Mouse (Mus musculus) limb, embryonic 13.5 days (tissue): ENCODE data around the gene Troap. TPM values are rescaled to one million over a fixed set of nuclear protein-coding genes. Genes with fewer than 3 reads are reported as not detected.

Source experiments
- ATAC-seq: fragments of 200-750 bp; cut with Nextera tagmentation; 2 replicates; pipeline ENCODE4 v1.8.0; 2017; ENCODE audit warnings: low read depth, moderate number of reproducible peaks, moderate TSS enrichment; ENCODE audit not compliant: low FRiP score
- H3K27ac ChIP-seq: fragments of 300-500 bp; sonication (generic); 2 replicates; pipeline ENCODE4 v1.5.1; 2015; ENCODE audit warnings: inconsistent platforms, mild to moderate bottlenecking, moderate library complexity
- H3K27me3 ChIP-seq: fragments of 300-500 bp; sonication (generic); 2 replicates; pipeline ENCODE4 v1.6.1; 2015; ENCODE audit warnings: mild to moderate bottlenecking, inconsistent platforms
- H3K36me3 ChIP-seq: fragments of 300-500 bp; sonication (generic); 2 replicates; pipeline ENCODE4 v1.6.1; 2015; ENCODE audit warnings: inconsistent platforms, mild to moderate bottlenecking, moderate library complexity
- H3K4me1 ChIP-seq: fragments of 300-500 bp; sonication (generic); 2 replicates; pipeline ENCODE4 v1.6.1; 2015; ENCODE audit warnings: inconsistent platforms
- H3K4me2 ChIP-seq: fragments of 300-500 bp; sonication (generic); replicated peaks from 2 replicates; pipeline ENCODE4 v1.6.1; 2015; ENCODE audit warnings: inconsistent platforms, mild to moderate bottlenecking, moderate library complexity
- H3K4me3 ChIP-seq: fragments of 300-500 bp; sonication (generic); 2 replicates; pipeline ENCODE4 v1.5.1; 2015; ENCODE audit warnings: moderate library complexity, mild to moderate bottlenecking, inconsistent platforms
- H3K9ac ChIP-seq: fragments of 300-500 bp; sonication (generic); 2 replicates; pipeline ENCODE4 v1.6.1; 2015; ENCODE audit warnings: mild to moderate bottlenecking, inconsistent platforms
- H3K9me3 ChIP-seq: fragments of 300-500 bp; sonication (generic); 2 replicates; pipeline ENCODE4 v1.6.1; 2016; ENCODE audit warnings: inconsistent platforms
- WGBS: fragments of 180-500 bp; shearing (Covaris S2); methylation state at CpG from one replicate; pipeline ENCODE4 v1.1.7; 2015; 5-methylcytosine and 5-hydroxymethylcytosine counted together
- polyA plus RNA-seq: library from polyadenylated mRNA; unstranded; fragments of >200 nt; fragmentation: Nextera tagmentation; extraction: Ambion mirVana; gene quantifications from 2 replicates; pipeline ENCODE4 v1.2.1, GENCODE M21; 2015

The Troap gene
- polyA plus RNA-seq, 1 experiment from 2014 or later, result 37.5 TPM

- H3K36me3 ChIP-seq, result no peaks in the 10 kb centered on the region
- H3K4me1 ChIP-seq, result no peaks in the 10 kb centered on the region
- H3K9me3 ChIP-seq, result no peaks in the 10 kb centered on the region
- ATAC-seq, result no peak
- H3K27me3 ChIP-seq, result no peaks in the 10 kb centered on the region
- no peak overlapping the region for H3K9ac ChIP-seq
- H3K4me3 ChIP-seq, result no peak overlapping the region
- H3K4me2 ChIP-seq, result no peak overlapping the region
- WGBS, result 86% methylated on average over 3 of the region's 3 CpGs
- H3K27ac ChIP-seq, result no peak overlapping the region
These were observed 36.8 kb downstream of the Troap start for GRCm38 (mm10) chr15:99111139-99111538.

- H3K27ac ChIP-seq, result no peak overlapping the region
- H3K27me3 ChIP-seq, result no peaks in the 10 kb centered on the region
- H3K4me2 ChIP-seq, result no peak overlapping the region
- no peaks in the 10 kb centered on the region for H3K9me3 ChIP-seq
- no peak overlapping the region for H3K9ac ChIP-seq
- no peaks in the 10 kb centered on the region for H3K4me1 ChIP-seq
- WGBS, result 57% methylated on average over 4 of the region's 4 CpGs
- no peak for ATAC-seq
- no peak overlapping the region for H3K4me3 ChIP-seq
- H3K36me3 ChIP-seq, result no peaks in the 10 kb centered on the region
These were observed 37.4 kb downstream of the Troap start for GRCm38 (mm10) chr15:99111809-99112208.

- ATAC-seq, result no peak
- Histone ChIP-seq H3K36me3 (no peaks in the 10 kb centered on the region), H3K4me1 (no peaks in the 10 kb centered on the region), H3K27ac (no peak overlapping the region), H3K9ac (no peak overlapping the region), H3K4me3 (peak overlapping the region; percentile 2; the same call in 1 of the 2 replicates), H3K9me3 (no peaks in the 10 kb centered on the region), H3K4me2 (peak overlapping the region; percentile 45), H3K27me3 (no peaks in the 10 kb centered on the region)
- WGBS, result 35% methylated on average over 11 of the region's 11 CpGs
These were observed 38.5 kb downstream of the Troap start for GRCm38 (mm10) chr15:99112843-99113395.

- Histone ChIP-seq H3K4me3 (peak overlapping the region; percentile 2; the same call in 1 of the 2 replicates), H3K4me1 (no peaks in the 10 kb centered on the region), H3K9ac (no peak overlapping the region), H3K36me3 (no peaks in the 10 kb centered on the region), H3K4me2 (peak overlapping the region; percentile 45), H3K27ac (no peak overlapping the region), H3K27me3 (no peaks in the 10 kb centered on the region), H3K9me3 (no peaks in the 10 kb centered on the region)
- WGBS, result 6% methylated on average over 9 of the region's 9 CpGs
- ATAC-seq, result no peak
These were observed 39.1 kb downstream of the Troap start for GRCm38 (mm10) chr15:99113396-99113975.

- no peak overlapping the region for H3K9ac ChIP-seq
- no peaks in the 10 kb centered on the region for H3K4me1 ChIP-seq
- no peaks in the 10 kb centered on the region for H3K9me3 ChIP-seq
- H3K27ac ChIP-seq, result no peak overlapping the region
- H3K4me2 ChIP-seq, result no peak overlapping the region
- ATAC-seq, result no peak
- no peaks in the 10 kb centered on the region for H3K27me3 ChIP-seq
- H3K4me3 ChIP-seq, result no peak overlapping the region
- WGBS, result 54% methylated on average over 14 of the region's 14 CpGs
- no peaks in the 10 kb centered on the region for H3K36me3 ChIP-seq
These were observed 40.1 kb downstream of the Troap start for GRCm38 (mm10) chr15:99114312-99115064.

GRCm38 (mm10) chr15:99115065-99115423 is 40.7 kb downstream of the Troap start:
- no peak overlapping the region for H3K4me2 ChIP-seq
- no peaks in the 10 kb centered on the region for H3K4me1 ChIP-seq
- WGBS, result 86% methylated on average over 7 of the region's 7 CpGs
- no peak overlapping the region for H3K4me3 ChIP-seq
- no peaks in the 10 kb centered on the region for H3K36me3 ChIP-seq
- no peak for ATAC-seq
- no peaks in the 10 kb centered on the region for H3K27me3 ChIP-seq
- no peaks in the 10 kb centered on the region for H3K9me3 ChIP-seq
- no peak overlapping the region for H3K9ac ChIP-seq
- no peak overlapping the region for H3K27ac ChIP-seq

GRCm38 (mm10) chr15:99116539-99116938 is 42.2 kb downstream of the Troap start:
- ATAC-seq, result no peak
- no peaks in the 10 kb centered on the region for H3K9me3 ChIP-seq
- WGBS, result 32% methylated on average over 11 of the region's 11 CpGs
- peaks cover 3% of the 10 kb centered on the region; the same call in 1 of the 2 replicates for H3K27me3 ChIP-seq
- H3K4me1 ChIP-seq, result no peaks in the 10 kb centered on the region
- no peaks in the 10 kb centered on the region for H3K36me3 ChIP-seq
- H3K27ac ChIP-seq, result no peak overlapping the region
- no peak overlapping the region for H3K4me3 ChIP-seq
- no peak overlapping the region for H3K4me2 ChIP-seq
- H3K9ac ChIP-seq, result no peak overlapping the region

- H3K9me3 ChIP-seq, result no peaks in the 10 kb centered on the region
- H3K4me2 ChIP-seq, result no peak overlapping the region
- H3K4me1 ChIP-seq, result peaks cover 7% of the 10 kb centered on the region; the same call in 1 of the 2 replicates
- no peak for ATAC-seq
- WGBS, result 14% methylated on average over 11 of the region's 11 CpGs
- no peak overlapping the region for H3K4me3 ChIP-seq
- H3K27ac ChIP-seq, result no peak overlapping the region
- peaks cover 3% of the 10 kb centered on the region; the same call in 1 of the 2 replicates for H3K27me3 ChIP-seq
- no peaks in the 10 kb centered on the region for H3K36me3 ChIP-seq
- no peak overlapping the region for H3K9ac ChIP-seq
These were observed 46.4 kb downstream of the Troap start for GRCm38 (mm10) chr15:99120814-99121213.

GRCm38 (mm10) chr15:99122642-99123041 is 48.3 kb downstream of the Troap start:
- WGBS, result 81% methylated on average over 2 of the region's 2 CpGs

GRCm38 (mm10) chr15:99125711-99126080 is 51.3 kb downstream of the Troap start, which contains the start of gene Spats2:
Gene Spats2, plus strand, starts transcription at chr15:99125916.
- H3K9ac ChIP-seq, result peak within 1 kb of the TSS; percentile 92
- ATAC-seq, result no peak
- H3K27me3 ChIP-seq, result peaks cover 3% of the 10 kb centered on the region; the same call in 1 of the 2 replicates
- WGBS, result 2% methylated on average over 12 of the region's 12 CpGs
- peak within 1 kb of the TSS; percentile 77 for H3K4me2 ChIP-seq
- H3K4me3 ChIP-seq, result peak within 1 kb of the TSS; percentile 71
- H3K36me3 ChIP-seq, result no peaks in the 10 kb centered on the region
- H3K9me3 ChIP-seq, result no peaks in the 10 kb centered on the region
- peaks cover 29% of the 10 kb centered on the region for H3K4me1 ChIP-seq
- peak within 1 kb of the TSS; percentile 94 for H3K27ac ChIP-seq

More at GRCm38 (mm10) chr15:99122642-99123041, 48.3 kb downstream of the Troap start:
- ATAC-seq, result no peak
- H3K27ac ChIP-seq, result no peak overlapping the region
- H3K4me1 ChIP-seq, result peaks cover 7% of the 10 kb centered on the region; the same call in 1 of the 2 replicates
- H3K9ac ChIP-seq, result no peak overlapping the region
- H3K27me3 ChIP-seq, result peaks cover 3% of the 10 kb centered on the region; the same call in 1 of the 2 replicates
- no peaks in the 10 kb centered on the region for H3K36me3 ChIP-seq
- H3K9me3 ChIP-seq, result no peaks in the 10 kb centered on the region
- H3K4me3 ChIP-seq, result no peak overlapping the region
- no peak overlapping the region for H3K4me2 ChIP-seq

- Histone ChIP-seq H3K4me1 (peaks cover 33% of the 10 kb centered on the region), H3K36me3 (no peaks in the 10 kb centered on the region), H3K9me3 (no peaks in the 10 kb centered on the region), H3K4me2 (peak overlapping the region; percentile 77), H3K9ac (peak overlapping the region; percentile 92), H3K27me3 (peaks cover 3% of the 10 kb centered on the region; the same call in 1 of the 2 replicates), H3K4me3 (peak overlapping the region; percentile 71), H3K27ac (peak overlapping the region; percentile 94)
- peak; percentile 87 for ATAC-seq
- under 1% methylated on average over 112 of the region's 115 CpGs for WGBS
These were observed 51.9 kb downstream of the Troap start for GRCm38 (mm10) chr15:99126081-99126815.
